Mouse (Mus musculus): ENCODE results near the gene Rab11fip2.
A peak's percentile ranks its signal among the peaks of the same experiment; 100 is the strongest.

The Rab11fip2 gene

DNA sequence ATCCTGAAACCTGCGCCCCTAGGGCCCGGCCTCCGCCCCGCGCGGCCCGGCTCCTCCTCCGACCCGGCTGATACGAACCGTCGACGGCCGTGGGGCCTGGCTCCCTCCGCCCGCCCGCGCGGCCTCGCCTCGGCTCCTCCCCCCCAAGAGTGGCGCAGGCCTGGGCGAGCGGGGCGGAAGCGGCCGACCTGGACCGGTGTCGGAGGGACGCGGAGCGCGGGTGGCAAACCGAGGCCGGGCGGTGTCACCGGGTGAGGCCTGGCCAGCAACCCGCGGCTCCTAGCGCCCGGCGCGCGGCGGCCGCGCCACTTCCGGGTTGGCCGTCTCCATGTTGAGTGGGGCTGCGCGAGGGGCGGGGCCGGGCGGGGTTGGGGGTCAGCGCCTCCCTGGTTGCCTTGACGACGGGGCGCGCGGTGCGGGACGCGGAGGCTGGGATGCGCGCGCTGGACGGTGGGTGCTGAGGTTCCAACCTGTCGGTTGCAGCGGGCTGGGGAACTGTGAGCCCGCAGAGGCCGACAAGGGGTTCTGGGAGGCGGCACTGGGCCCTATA is at the start of gene Rab11fip2:
Rab11fip2 (minus strand) TSS at position 333 of the 550 bp plus-strand sequence.
- peak; percentile 86 for DNase-seq

DNA sequence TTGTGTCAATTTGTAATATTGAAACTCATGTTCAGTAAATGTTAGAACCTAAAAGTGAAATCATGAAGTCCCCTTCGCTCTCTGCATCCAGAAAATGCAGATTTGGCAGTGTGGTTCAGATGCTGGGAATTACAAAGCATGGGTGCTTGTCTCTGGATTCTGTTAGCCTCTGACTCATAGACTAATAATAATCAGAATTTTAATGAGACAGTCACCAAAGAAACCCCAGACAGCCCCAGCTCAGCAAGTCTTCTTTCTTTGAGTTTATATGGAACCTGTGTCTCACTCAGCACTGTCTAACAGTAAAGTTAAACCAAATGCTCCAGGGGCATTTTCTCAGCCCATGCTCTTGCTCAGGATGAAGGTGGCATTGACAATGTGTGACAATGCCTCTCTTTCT is 38.1 kb upstream of the Rab11fip2 start:
- DNase-seq = no peak

DNA sequence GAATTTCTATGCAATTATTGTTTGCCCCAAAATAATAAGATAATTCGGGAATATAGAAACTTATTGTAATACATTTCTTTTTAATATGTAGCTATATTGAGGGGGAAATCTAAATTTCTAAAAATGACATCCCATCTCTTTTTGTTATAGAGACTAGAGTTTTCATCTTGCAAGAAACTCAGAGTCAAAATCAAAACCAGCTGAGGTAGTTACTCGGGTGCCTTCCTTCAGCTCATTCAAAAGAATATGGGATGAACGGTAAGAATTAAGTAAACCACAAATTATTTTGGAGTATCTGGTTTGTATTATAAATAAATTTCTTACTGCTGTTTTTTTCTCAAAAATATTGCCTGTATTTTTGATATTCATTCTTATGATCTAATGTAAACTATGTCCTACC is 11.5 kb upstream of the Rab11fip2 start:
- DNase-seq = no peak

DNA sequence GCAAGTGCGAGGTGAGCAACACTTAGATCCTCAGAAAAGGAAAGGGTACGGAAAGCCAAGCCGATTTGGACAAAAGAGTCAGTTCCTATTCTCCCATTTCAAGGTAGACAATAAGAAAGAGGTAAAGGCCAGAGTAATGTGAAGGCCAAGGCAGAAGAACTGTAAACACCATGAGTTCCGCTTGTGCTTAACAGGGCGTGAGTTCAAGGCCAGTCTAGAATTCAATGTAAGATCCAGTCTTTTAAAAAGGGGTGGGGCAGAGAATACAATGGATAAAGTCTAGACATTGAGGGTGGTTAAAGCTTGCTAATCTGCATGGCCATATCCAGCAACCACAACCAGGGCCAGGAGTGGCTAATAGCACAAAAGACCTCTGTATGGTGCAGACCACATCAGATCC is 6.3 kb upstream of the Rab11fip2 start:
- no peak for DNase-seq

DNA sequence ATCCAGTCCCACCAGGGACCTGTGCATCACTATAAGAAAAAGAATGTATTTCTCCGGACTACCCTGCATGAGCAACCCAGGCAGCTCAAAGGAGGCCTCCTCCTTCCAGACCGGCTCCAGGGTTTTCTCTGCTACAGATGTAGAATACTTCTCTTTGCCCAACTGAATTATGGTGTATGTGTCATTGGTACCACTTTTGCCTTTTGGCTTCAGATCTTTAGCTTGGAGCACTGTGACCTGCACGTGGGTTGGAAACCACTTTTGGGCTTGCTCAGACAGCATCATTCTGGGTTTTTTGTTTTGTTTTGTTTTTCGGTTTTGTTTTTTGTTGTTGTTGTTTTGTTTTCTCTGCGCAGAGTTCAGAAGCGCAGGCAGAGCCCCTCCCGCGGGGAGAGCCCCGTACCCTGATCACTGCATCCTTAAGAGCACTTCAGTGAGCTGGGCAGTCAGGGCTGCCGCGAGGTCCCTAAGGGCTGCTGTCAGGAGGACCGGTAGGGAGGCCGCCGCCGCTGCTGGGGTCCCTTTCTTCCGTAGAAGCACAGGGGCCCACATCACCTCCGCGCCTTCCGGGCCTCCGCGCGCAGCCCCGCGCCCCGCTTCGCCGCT is 635 bp downstream of the Rab11fip2 start:
- DNase-seq = peak; percentile 28

DNA sequence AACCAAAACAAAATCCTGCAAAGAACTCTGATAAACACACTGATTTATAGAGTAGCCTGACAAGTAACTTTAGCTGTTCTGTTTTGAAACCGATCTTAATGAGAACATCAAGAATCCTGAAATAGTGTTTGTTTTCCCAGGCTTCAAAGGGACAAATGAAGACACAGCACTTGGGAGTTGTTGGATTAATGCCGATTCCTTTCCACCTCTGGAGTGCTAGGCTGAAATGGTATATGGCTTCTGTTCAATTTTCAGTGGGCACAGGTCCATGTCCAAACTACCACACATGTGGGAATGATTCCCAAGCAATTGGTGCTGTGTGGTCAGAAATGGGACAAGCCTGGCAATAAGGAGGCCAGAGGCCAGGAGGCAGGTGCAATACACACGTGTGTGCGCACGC is 3.7 kb downstream of the Rab11fip2 start:
- DNase-seq = no peak

DNA sequence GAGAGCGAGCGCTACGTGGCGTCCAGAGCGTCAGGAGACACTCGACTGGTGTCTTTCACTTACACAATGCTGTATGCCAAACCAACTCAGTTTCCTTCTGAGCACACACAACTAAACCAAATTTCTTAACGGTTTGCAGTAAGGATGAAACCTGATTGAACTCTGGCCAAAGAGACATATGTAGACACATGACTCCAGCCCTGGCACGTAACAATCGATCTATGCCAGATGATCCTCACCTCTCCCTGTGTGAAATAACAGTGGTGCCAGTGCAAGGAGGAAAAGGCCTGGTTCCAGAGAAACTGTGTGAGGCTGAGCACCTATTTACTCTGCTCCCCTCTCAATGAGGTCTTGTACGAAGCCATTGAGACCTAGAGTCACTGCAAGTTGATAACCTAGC is 11.4 kb downstream of the Rab11fip2 start:
- DNase-seq = no peak

DNA sequence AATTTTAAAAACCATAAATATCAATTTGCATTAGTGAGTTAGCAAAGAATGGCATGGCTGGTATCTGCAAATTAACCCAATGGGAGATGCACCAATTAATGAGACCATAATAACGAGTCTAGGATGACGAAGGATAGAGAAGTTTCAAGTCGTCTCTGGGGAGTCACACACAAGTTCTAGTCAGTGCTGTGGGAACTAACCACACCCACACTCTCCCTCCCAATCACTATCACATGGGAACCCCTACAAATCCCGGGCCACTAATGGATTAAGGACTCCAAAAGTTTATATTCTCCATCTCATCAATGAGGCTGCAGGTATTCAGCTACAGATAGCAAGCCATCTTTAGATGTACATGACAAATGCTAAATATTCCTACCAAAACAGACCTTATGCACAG is 14.8 kb downstream of the Rab11fip2 start:
- DNase-seq = no peak

DNA sequence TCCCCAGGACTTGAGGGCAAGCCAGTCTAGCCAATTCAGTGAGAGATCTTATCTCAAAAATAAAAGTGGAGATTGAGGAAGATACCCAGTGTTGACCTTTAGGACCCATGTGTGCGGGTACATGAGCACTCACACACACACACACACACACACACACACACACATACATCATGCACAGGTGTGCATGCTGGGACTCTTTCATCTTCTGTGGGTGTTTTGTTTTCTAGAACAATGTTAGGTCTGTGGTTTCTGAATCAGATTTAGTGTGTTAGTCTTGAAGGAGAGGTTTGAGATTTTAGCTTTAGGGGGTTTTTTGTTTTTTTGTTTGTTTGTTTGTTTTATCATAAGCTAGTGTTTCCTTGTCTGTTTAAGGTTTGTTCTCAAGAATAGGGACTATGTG is 17.3 kb downstream of the Rab11fip2 start:
- DNase-seq = peak; percentile 11

DNA sequence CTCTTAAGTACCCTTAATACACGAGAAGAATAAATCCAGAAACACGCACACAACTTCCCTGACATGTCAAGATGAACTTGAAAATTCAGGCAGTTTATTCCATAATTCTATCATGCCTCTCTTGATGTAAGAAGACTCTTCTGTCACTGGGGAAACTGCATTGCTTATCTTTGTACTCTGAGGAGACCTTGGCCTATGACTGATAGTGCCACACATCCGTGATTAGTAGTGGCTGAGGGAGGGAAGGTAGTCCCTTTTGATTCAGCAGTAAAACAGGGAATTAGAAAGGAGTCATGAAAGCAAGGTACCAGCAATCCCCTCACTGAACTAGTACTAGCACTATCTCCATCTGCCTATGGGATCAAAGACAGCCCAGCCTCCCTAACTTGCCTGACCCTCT is 22.6 kb downstream of the Rab11fip2 start:
- DNase-seq = no peak

DNA sequence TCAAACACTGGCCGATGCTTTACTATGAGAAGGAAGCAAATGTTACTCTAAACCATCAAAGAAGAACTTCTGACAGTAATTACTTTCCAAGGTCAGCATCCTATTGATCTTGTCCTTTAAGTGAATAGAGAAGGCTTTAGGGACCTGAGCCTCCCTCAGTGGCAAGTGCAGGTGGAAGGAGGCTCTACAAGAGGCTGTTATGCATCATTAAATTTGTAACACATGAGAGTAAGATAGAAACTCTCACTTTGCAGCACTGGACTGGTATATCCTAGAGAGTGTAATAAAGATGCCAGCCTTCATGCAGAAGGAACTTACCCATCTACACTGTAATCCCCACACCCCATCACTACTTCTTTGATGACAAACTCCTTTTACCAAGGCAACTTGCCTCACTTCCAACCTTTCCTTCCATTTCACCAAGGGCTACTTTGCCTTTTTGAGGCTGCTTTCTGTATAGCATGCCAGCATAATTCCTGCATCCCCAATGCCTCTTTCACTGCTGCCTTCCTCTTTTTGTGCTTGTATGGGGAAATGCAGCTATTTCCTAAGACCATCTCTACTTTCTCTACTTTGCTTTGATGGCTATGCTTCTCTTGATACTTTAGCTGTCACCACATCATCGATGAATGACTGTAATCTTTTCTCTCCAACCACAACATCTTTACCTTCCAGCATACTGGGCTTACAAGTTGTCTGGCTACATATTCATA is 25.4 kb downstream of the Rab11fip2 start:
- DNase-seq = no peak

DNA sequence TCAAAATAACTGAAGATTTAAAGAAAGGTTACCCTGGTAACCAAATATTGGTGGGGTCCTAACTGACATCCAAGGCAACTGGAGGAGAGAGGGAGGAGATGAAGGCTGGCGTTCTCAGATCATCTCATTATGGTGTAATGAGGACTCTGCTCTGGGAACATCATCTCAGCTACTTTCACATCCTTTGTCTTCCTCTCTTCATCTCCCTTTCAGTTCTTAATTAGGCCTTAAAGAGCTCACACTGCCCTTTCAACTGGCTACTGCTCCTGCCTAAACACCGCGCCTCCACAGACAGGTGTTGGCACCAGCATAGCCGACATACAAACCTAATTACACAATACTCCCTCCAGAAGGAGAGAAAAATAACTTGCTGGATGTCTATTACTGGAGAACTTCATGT is 31.9 kb downstream of the Rab11fip2 start:
- no peak for DNase-seq

DNA sequence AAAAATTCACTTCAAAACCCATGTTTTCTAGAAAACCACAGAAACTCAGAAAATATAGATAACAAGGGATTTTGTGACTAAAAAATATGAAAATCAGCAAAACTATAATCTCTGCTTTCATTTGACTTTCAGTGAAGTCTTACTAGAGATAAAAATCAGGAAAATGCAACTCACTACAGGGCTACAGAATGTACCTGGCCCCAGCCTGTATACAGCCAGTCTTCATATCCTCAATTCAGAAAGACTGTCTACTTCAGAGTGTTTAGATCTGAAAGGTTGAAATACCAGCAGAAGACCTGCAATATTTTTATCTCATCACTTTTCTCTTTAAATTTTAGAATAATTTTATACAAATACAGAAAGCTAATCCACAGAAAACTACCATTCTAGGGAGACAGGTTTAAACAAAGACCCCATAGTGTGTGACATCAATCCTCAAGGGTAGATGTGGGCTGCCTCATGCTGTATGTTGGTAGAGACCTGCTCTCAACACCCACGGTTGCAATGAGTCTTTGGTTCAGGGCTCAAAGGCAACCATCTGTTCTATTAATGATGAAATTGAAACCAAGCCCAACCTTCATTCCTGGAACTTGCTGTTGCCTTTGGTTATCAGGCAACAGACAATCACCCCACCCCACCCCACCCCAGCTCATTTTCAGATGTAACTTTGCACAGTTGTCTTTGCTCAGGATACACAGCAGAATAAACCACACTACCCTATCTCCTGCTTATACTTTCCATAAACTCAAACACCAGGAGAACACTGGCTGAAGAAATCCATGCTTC is 38.0 kb downstream of the Rab11fip2 start:
- no peak for DNase-seq

DNA sequence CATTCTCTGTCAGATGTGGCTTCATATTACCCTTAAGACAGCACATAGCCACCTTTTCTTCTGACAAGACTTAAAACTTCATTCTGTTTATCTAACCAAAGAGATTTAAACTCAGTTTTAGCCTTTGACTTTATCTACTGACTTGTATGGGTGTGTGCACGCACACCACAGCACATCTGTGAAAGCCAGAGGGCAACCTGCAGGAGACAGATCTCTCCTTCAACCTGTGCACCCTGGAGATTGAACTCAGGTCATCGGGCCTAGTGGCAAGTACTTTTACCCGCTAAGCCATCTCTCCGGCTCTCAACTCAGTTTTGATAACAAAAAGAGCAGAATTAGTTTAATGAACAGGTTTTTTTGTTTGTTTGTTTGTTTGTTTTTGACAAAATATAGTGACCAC is 43.5 kb downstream of the Rab11fip2 start:
- DNase-seq = no peak

DNA sequence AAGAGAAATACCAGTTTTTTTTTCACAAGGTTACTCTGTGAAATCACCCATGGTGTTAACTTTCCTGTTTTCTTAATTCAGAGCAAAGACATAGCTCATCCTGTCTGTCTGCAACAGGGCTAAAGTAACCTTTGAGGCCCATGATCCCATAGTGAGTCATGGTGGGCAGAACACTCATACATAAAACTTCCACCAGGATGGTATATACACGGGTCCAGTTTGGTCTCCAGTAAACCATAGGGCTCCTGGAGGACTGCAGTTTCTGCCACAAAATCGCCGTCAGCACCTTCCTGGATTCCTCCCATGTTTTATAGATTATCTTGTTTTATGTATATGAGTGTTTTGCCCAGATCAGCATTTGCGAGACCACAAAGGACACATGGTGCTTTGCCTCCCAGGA is 45.2 kb downstream of the Rab11fip2 start:
- no peak for DNase-seq

DNA sequence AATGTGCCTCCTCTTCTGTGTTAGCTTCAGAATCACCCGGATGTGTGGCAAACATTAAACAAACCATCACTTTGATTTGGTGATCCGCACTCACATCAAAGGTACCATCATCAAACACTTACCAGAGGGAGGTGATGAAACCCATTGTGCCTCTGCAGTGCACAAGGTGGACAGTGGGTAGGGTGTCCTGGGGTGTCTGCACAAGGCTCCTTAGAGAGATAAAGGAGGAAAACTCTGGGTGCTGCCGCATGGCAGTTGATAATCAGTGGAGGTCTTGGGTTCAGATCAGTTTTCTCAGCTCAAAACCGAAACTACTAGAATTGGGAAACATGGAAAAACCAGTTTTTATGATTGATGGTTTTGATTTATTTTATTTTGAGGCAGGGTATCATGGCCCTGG is 54.1 kb downstream of the Rab11fip2 start:
- DNase-seq = no peak

DNA sequence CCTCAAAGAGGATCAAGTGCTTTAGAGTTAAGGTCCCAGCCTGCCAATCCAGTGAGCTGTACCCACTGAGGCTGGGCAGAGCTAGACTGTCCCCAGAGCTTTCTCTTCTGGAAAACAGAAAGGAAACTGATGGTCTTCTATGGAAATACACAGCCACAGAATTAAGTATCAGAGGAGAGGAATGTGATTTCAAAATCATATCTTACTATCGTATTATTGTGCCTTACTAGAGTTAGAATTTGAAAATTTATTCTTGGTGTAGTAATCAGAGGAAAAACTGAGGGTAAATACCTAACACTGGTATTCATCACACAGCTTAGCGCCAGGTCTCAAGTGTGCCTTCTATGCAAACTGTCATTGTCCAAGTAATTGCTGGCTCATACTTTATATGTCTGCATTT is 54.6 kb downstream of the Rab11fip2 start:
- DNase-seq = no peak

DNA sequence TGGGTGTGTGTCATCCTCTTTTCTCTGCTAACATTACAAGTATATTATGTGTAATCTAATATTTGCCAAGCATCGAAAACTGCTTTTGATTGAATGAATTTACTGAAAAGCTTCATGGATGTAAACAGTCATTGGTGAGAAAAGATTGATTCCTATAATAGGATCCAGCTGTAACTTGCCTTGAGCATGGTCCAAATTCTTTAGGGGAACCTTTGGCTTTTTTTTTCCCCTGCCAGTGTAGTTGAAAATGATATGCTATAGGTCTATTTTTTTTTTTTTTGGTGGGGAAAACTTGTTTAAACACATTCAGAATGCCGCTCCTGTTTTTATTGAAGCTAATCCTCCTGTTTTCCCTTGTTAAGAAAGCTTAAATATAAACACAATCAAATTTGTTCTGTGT is 55.6 kb downstream of the Rab11fip2 start:
- DNase-seq = no peak

DNA sequence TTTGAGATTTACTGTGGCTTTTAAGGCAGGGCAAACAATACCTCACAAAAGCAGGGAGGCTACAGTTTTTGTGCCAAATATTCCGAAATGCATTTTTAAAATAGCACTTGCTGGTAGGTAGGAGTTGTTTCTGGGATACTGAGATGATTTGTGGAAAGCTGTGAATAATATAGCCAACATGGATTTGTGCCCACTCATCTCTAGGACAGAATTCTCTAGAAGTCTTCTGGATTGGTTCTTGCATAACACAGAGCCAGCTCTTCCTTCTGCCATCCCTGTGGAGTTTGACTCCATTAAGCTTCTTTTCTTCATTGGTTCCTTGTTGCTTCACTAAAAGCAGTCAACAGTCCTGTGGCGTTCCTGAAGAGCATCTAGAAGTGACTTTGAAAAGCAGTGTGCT is 58.2 kb downstream of the Rab11fip2 start:
- no peak for DNase-seq

DNA sequence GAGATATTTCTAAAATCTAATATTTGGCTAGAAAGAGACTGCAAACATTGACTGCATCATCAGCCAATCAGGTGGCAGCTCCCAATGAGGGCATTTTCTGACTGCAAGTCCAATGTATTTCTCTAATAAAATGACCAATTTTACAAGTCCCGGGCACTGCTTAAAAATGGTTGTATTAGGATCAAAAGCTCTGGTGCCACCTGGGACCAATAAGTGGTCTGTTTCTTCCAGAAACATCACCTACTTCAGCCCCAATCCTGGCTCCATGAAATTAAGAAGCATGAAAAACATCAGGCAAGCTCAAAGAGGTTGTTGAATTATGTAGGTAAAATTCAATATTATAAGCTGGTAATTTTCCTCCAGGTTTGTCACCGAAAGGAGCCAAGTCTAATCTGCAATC is 66.2 kb downstream of the Rab11fip2 start:
- DNase-seq = no peak

DNA sequence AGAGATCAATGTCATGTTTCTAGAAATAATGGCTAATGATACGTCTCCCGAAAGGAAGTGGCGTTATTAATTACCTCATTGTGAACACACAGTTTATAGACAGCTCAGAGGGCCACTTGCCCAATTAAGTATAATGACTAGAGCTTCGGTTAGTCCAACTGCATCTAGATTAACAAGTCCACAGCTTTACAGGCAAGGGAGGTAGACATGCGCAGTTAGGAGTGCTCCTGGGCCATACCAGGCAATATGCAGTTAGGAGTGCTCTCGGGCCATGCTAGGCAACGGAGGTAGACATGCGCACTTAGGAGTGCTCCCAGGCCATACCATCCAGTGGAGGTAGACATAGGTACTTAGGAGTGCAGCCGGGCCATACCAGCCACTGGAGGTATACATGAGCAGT is 76.8 kb downstream of the Rab11fip2 start:
- DNase-seq = no peak

DNA sequence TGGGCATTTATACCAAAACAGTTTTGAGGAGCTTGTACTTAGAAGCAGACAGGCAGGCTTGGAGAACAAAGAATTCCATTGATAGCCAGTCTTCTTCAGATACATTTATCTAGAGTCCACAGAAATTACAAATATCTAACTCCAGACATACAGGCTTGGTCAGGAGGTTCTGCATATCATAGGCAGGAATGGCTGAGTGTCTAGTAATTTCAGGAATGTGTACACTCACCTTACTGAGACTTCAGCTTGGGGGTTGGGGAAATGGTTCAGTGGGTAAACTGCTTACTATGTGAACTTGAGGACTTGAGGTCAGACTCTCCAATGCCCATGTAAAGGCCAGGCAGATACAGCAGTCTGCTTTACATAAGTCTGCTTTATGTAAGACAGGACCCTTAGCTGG is 81.0 kb downstream of the Rab11fip2 start:
- DNase-seq = no peak

DNA sequence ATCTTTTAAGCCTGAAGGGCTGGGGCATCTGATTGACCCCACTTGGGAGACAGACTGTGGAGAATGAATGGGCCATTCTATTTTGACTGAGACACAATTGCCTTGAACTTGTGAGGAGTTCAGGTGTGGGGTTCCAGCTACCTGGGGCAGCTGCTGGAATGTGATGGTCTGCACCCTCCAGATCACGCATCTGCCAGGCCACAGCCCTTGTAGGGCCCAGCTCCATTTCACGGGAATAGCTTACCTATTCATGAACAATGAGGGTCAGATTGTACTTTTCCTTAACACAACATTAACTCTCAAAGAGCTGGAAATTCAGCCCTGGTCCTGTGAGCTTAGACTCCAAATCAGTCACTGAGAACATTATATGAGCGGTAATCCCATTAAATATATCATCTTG is 82.7 kb downstream of the Rab11fip2 start:
- DNase-seq = no peak

DNA sequence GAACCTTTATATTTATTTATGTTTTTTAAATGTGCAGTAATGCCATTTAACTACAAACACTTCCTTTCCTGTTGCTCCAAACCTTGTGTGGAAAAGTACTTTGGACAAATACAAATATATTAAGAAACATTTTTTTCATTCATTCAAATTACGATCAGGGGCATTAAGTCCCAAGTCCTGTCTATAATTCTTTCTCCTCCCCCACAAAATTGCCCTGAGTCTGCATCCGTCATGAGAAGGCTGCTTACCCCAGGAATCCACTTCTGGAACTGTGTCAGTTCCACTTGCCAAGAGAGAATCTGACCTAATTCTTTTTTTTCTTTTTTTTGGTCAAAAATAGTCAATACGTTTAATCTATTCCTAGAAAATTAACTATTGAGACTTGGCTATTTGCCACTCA is 90.4 kb downstream of the Rab11fip2 start:
- no peak for DNase-seq
